In the genomic region with DNA sequence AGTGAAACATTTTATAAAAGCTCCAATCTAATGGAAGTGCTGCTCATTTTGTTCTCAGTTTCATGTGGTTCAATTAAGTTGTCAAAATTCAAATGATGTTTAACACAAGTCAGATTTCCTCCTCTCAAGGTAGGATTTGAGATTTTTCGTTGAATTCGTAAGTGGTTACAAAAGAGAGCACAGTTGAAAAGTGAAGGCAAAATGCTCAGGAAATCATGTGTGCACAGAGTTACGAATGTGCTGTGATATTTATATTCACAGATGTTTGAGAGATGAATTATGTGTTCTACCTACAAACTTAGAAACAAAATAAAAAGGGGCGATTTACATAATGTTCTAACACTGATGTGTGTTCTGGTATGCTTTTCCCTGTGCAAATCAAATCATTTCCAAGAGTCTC, we compare ENCODE assay signal across 14 mouse cellular contexts.
"Had no signal": no experiment of that assay in that cellular context is flagged by ENCODE, and none has a peak within 500 bp of the region (broad histone marks: within the 10 kb centered on the region; RNA-seq: fewer than 3 reads in every experiment).

No protein-coding gene starts in this region.

- H3K4me3 ChIP-seq: lung, embryonic 15.5 days; megakaryocyte, embryonic 14.5 days; midbrain, embryonic 13.5 days; midbrain, embryonic 15.5 days; neural tube, embryonic 12.5 days; stomach, embryonic 15.5 days had no signal

- DNase-seq: lung, adult 18-20 months; lung, postnatal 14 days; lung, postnatal 36 days; right cerebral cortex, postnatal 14 days; thymus, adult 2 months; thymus, postnatal 25 days; thymus, postnatal 4 days had no signal

- H3K4me1 ChIP-seq: lung, embryonic 15.5 days; megakaryocyte, embryonic 14.5 days; midbrain, embryonic 13.5 days; midbrain, embryonic 15.5 days; neural tube, embryonic 12.5 days; stomach, embryonic 15.5 days had no signal

- ATAC-seq: lung, postnatal 0 days; midbrain, embryonic 13.5 days; midbrain, embryonic 15.5 days had no signal
